Mouse (Mus musculus) G1E (cell line): ENCODE results near the gene Arhgap10. TPM values are rescaled to one million over a fixed set of nuclear protein-coding genes. Genes with fewer than 3 reads are reported as not detected.

Experiments used
- ATAC-seq: 2 replicates; pipeline ENCODE4 v1.8.0; 2016; ENCODE audit warnings: mild to moderate bottlenecking; ENCODE audit not compliant: insufficient number of reproducible peaks, poor library complexity, low FRiP score, severe bottlenecking; ENCODE audit errors: extremely low read depth
- DNase-seq: peaks from one replicate; pipeline ENCODE4 v3.0.0; 2012; ENCODE audit warnings: low spot score
- H3K27me3 ChIP-seq: 2 replicates; pipeline ENCODE4 v1.6.1; 2012; ENCODE audit warnings: mild to moderate bottlenecking, low read length, inconsistent platforms; ENCODE audit not compliant: insufficient read depth
- H3K36me3 ChIP-seq: replicated peaks from 2 replicates; pipeline ENCODE3; 2012; ENCODE audit warnings: mild to moderate bottlenecking, inconsistent platforms
- H3K4me1 ChIP-seq: 2 replicates; pipeline ENCODE4 v1.6.1; 2012; ENCODE audit warnings: low read depth, low read length, inconsistent platforms, mixed read lengths; ENCODE audit not compliant: insufficient read depth
- H3K4me3 ChIP-seq: 2 replicates; pipeline ENCODE4 v1.5.1; 2012; ENCODE audit warnings: low read depth, mild to moderate bottlenecking, inconsistent platforms, low read length, moderate library complexity, mixed read lengths
- H3K9me3 ChIP-seq: replicated peaks from 2 replicates; pipeline ENCODE4 v1.6.1; 2012; ENCODE audit warnings: inconsistent platforms
- CTCF ChIP-seq: IDR thresholded peaks from 2 replicates; pipeline ENCODE4 v1.5.1; 2012; ENCODE audit warnings: low read depth, low read length, inconsistent platforms, mixed read lengths
- GATA1 ChIP-seq: IDR thresholded peaks from 2 replicates; pipeline ENCODE4 v1.6.1; 2012; ENCODE audit warnings: borderline replicate concordance, low read length, inconsistent platforms, mixed read lengths
- GATA2 ChIP-seq: IDR thresholded peaks from 2 replicates; pipeline ENCODE4 v1.6.1; 2012; ENCODE audit warnings: low read depth, low read length, inconsistent platforms, borderline replicate concordance
- POLR2AphosphoS5 ChIP-seq: IDR thresholded peaks from 2 replicates; pipeline ENCODE4 v1.6.1; 2012; ENCODE audit warnings: low read depth, low read length, inconsistent platforms; ENCODE audit not compliant: insufficient replicate concordance
- TAL1 ChIP-seq: conservative IDR thresholded peaks from 2 replicates; pipeline ENCODE4 v1.6.1; 2012; ENCODE audit warnings: low read depth, low read length, inconsistent platforms, mixed read lengths
- polyA plus RNA-seq: library from polyadenylated mRNA; stranded (reverse); fragments of >175 nt; gene quantifications from 2 replicates; pipeline ENCODE4 v1.2.3, GENCODE M21; 2012
- total RNA-seq, 2 experiments: library from RNA; stranded (forward) in 1 of 2; stranded (reverse) in 1 of 2; fragments of 200-1000 nt in 1 of 2; fragments of >200 nt in 1 of 2; fragmentation: Nextera tagmentation in 1 of 2; gene quantifications; 2 replicates each; pipeline ENCODE4 v1.2.3; 2014 to 2017

Arhgap10 gene
- total and polyA plus RNA-seq, 3 experiments = 20.3 to 26.1 (median 22.7) TPM

DNA sequence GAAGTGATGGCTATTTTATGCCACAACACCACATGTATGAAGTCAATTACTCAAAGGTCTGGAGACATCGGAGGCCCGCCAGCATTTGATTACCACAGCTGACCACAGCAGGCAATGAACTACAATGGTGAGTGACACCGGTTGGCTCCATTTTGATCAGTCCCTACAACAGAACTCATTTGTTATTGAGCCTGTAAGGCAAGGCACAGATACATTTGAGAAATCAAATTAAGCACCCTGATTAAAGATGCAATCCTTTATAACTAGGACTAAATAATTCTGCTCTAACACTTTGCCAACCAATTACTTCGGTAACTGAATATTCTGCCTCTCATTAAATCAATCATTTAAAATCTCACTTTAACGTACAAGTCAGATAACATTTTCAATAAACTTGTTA lies 157.3 kb downstream of the Arhgap10 start:
- H3K9me3 ChIP-seq = no peaks in the 10 kb centered on the region
- peaks cover 61% of the 10 kb centered on the region for H3K36me3 ChIP-seq
- ATAC-seq = no peak

DNA sequence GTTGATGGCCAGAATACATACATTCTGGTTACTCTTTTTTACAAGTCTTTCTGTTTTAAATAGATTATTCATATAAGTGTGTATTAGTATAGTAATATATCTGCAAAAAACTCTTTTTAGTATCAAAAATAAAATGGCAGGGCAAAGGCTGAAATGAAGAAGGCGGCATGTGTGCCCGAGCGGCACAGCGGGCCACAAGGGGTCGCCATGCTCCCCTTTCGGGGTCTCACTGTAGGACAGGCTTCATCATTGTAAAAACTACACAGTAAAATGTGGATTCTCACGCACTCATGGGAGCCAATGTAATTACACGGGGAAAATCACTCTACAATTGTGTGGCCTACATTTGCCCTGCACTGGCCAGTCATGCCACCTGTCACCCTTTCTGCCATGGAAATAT lies 160.6 kb downstream of the Arhgap10 start:
- no peak overlapping the region for H3K4me3 ChIP-seq
- H3K36me3 ChIP-seq = peaks cover 70% of the 10 kb centered on the region
- H3K4me1 ChIP-seq = no peaks in the 10 kb centered on the region
- H3K27me3 ChIP-seq = no peaks in the 10 kb centered on the region
- H3K9me3 ChIP-seq = no peaks in the 10 kb centered on the region
- ATAC-seq = no peak
- no peak for DNase-seq
- TF ChIP-seq GATA1 (no peak), POLR2AphosphoS5 (no peak), GATA2 (no peak), CTCF (no peak)

More for the DNA sequence above, 157.3 kb downstream of the Arhgap10 start:
- Histone ChIP-seq H3K4me1 (no peaks in the 10 kb centered on the region), H3K27me3 (no peaks in the 10 kb centered on the region), H3K4me3 (no peak overlapping the region)
- TF ChIP-seq GATA1 (no peak), POLR2AphosphoS5 (no peak), TAL1 (no peak), CTCF (no peak)
- DNase-seq = no peak

DNA sequence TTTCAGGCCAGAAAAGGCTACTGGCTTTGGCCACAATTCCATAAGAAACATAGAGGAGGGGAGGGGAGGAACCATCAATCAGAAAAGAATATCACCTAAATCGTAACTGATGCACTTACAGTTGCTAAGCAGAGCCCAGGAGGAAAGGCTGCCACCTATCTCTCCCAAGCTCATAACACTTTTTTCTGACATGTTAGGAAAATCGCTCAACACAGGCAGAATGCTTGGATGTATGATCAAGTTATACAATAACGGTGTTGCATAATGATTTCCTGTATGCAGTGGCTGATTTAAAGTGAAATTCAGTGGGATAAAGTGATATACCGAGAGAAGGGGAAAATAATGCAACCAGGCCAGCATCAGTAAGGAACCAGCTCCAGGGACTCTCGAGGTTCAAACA lies 162.4 kb downstream of the Arhgap10 start:
- Histone ChIP-seq H3K4me3 (no peak overlapping the region), H3K27me3 (no peaks in the 10 kb centered on the region), H3K9me3 (no peaks in the 10 kb centered on the region), H3K4me1 (no peaks in the 10 kb centered on the region), H3K36me3 (peaks cover 72% of the 10 kb centered on the region)
- DNase-seq (no peak), ATAC-seq (no peak)
- TF ChIP-seq TAL1 (no peak), POLR2AphosphoS5 (no peak), GATA1 (no peak), GATA2 (no peak), CTCF (no peak)

DNA sequence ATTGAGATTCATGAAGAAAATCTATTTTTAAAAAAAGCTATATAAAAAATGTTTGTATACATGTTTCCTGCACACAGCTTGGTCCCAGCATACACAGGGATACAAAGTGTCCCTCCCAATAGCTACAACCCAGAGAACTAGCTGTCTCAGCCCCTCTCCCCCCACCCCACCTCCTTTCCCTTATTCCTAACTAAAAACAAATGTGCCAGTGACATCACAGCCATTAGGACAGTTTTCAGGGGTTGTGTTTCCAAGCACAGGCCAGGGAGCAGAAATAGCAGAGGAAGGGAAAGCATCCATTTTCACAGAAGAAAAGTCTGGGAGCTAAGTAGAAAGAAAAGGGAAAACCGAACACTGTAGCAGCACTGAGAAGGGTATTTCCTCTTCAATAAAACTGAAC lies 163.6 kb downstream of the Arhgap10 start:
- Histone ChIP-seq H3K9me3 (no peaks in the 10 kb centered on the region), H3K27me3 (no peaks in the 10 kb centered on the region), H3K36me3 (peaks cover 72% of the 10 kb centered on the region), H3K4me3 (no peak overlapping the region), H3K4me1 (no peaks in the 10 kb centered on the region)
- no peak for DNase-seq
- ATAC-seq = no peak
- TF ChIP-seq TAL1 (no peak), CTCF (no peak), POLR2AphosphoS5 (no peak), GATA2 (no peak), GATA1 (no peak)

DNA sequence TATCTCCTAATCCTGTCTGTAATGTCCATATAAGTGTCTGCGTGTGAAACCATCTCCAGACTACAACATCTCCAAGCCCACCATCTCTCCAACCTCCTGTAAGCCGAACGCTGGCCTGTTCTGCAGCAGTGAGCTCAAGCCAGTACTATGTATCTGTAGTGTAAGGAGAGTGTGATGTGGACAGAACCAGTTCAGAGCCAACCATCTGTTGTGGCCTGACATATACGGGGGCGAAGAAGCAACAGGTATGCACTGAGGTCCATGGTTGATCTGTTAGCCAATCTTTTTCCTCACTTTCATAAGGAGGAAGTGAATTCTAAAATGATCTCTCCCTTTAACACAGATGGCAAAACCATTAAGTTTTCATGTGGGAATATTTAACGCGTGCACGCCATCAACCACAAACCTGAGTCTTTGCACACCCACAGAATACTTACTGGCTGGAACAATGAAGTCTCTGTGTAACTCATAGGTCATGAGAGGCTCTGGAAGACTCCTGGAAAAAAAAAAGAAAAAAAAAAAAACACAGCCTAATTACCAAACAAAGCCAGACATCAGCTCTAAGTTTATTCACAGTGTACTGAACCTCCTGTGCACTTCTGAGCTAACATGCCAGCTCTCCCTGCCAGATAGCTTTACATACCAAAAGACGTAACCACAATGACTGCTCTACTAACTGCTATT lies 166.4 kb downstream of the Arhgap10 start:
- Histone ChIP-seq H3K4me3 (no peak overlapping the region), H3K9me3 (no peaks in the 10 kb centered on the region), H3K36me3 (peaks cover 64% of the 10 kb centered on the region), H3K4me1 (no peaks in the 10 kb centered on the region), H3K27me3 (no peaks in the 10 kb centered on the region)
- ATAC-seq = no peak
- DNase-seq = no peak
- TF ChIP-seq POLR2AphosphoS5 = no peak

DNA sequence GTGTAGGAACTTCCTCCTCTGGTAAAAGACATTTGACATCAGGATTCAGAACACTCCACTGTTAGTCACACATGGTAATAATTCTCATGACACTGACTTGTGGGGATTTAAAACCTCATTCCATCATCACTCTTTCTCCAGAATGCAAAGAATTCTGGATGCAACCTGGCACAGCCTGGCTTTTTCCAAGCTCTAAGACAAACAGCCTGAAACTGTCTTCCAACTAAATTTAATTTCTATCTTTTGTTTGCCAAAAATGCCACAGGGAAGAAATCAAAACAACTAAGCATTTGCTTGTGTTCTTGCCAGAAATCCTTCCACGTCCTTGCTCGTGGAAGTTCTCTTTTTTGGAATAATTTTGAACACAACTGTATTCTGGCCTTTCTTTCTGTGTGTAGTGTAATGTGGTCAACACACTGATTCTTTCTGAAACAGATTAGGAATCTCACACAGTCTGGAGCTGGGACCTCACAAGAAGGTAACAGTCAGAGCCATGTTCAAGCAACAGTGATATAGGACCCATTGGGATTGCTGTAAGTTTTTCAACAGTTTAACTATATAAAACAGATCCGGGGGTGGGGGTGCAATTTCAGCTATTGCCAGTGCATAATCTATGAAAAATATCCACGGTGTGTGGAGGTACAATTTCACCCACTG lies 167.5 kb downstream of the Arhgap10 start:
- H3K4me1 ChIP-seq = no peaks in the 10 kb centered on the region
- no peaks in the 10 kb centered on the region for H3K27me3 ChIP-seq
- no peaks in the 10 kb centered on the region for H3K9me3 ChIP-seq
- H3K36me3 ChIP-seq = peaks cover 64% of the 10 kb centered on the region
- ATAC-seq (no peak), DNase-seq (no peak)
- no peak overlapping the region for H3K4me3 ChIP-seq
- TF ChIP-seq GATA1 (no peak), GATA2 (no peak), POLR2AphosphoS5 (no peak), TAL1 (no peak), CTCF (no peak)

DNA sequence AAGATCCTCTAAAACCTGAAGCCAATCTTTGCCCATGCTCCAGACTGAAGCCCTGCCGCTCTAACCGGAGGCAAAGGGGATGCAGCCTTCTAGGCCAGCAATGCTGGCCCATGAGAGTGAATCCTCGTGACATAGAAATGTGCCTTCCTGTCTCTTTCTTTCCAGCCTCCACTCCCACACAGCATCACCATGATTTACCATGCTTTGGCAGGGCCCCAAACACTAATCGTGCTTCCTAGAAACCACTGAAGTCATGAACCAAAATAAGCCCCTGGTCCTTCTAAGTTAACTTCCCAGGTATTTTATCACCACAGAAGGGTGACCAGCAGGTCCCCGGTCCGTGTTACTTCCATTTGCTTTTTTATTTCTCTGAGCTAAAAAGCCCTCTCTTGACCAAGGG lies 173.8 kb downstream of the Arhgap10 start:
- Histone ChIP-seq H3K36me3 (peaks cover 69% of the 10 kb centered on the region), H3K4me1 (no peaks in the 10 kb centered on the region), H3K27me3 (no peaks in the 10 kb centered on the region), H3K4me3 (no peak overlapping the region), H3K9me3 (no peaks in the 10 kb centered on the region)
- ATAC-seq (no peak), DNase-seq (no peak)
- TF ChIP-seq GATA1 (no peak), CTCF (no peak)
